Mouse (Mus musculus) cerebellum, postnatal 10 days (tissue): ENCODE results near the gene Crhbp.

Source experiments
- DNase-seq, 2 experiments: peaks; one replicate each; pipeline ENCODE4 v3.0.0; 2021; ENCODE audit warnings: mixed read lengths in 2 of 2

Gene Crhbp

GRCm38 (mm10) chr13:95444824-95445223 is at the start of gene Crhbp:
Crhbp (minus strand) TSS chr13:95444924.
- DNase-seq, result no peak

- DNase-seq, result no peak
Observed at GRCm38 (mm10) chr13:95493296-95493695, 48.6 kb upstream of the Crhbp start.

GRCm38 (mm10) chr13:95491327-95491726 is 46.6 kb upstream of the Crhbp start:
- no peak for DNase-seq

GRCm38 (mm10) chr13:95484664-95485063 is 39.9 kb upstream of the Crhbp start:
- DNase-seq, result no peak

DNA sequence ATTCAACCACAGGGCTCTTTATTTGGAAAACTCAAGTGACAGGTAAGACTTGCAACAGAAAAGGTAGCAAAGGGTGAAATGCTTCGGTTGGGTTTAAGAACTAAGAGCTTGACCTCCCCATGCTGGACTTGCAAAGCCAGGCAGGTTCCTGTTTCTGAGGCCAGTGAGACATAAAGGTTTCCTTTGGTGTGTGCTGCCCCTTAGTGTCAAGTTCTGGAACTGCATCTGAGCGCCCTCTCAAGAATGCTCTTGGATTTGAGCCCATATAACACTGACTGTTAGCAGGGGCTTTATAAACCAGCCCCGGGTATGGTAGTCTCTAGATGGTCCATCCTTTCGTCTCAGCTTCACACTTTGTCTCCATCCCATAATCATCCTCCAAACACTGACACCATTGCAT is 36.7 kb upstream of the Crhbp start:
- peak; percentile 89 to 95 for DNase-seq

- DNase-seq, result no peak
Observed at GRCm38 (mm10) chr13:95478671-95479413, 34.1 kb upstream of the Crhbp start, which contains the start of gene S100z. S100z (minus strand) TSS chr13:95478721.

DNA sequence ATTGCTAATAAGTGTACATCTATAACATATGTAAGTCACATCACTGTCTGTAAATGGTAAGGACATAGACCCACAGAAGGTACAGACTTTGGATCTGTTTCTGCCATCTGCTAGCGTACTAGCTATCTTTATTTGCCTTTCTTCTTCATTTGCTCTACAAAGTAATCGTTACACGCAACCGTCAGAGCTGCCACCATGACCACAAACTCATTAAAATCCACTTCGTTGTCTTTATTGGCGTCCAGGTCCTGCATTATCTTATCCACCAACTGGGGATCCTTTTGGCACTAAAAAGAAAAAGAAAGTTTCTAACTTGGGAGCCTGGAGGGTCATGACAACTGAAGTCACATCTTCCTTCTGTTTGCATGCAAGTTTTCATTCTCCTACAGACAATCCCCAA is 32.4 kb upstream of the Crhbp start:
- DNase-seq, result no peak

GRCm38 (mm10) chr13:95475124-95475523 is 30.4 kb upstream of the Crhbp start:
- no peak for DNase-seq

GRCm38 (mm10) chr13:95474294-95474693 is 29.6 kb upstream of the Crhbp start:
- no peak for DNase-seq

- DNase-seq, result peak; percentile 51 to 55
Observed at GRCm38 (mm10) chr13:95470970-95471369, 26.2 kb upstream of the Crhbp start.

GRCm38 (mm10) chr13:95451529-95451928 is 6.8 kb upstream of the Crhbp start:
- DNase-seq, result no peak

DNA sequence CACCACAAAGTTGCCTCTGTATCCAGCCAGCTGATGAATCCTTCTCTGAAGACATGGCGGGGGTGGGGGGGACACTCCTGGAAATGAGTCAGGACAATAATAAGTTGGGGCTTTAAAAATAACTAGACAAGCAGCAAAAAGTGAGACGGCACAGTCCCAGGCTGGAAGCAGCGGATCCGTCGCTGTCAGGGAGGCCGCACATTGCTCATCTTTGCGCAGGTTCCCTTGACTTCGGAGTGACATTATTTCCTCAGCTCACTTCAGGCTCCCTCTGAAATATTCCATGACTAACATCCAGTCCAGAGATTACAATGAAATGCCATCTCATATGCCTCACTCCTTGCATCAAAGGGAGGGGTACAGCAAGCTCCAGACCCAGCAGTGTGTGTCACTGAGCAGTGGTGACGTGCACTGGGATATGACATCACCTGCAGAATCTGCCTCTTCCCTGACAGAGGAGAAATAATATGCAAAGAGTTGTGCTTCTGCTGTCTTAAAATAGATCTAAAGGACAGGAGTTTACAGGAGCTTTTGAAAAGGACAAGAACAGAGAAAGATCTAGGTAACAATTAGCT is 6.0 kb upstream of the Crhbp start:
- DNase-seq, result no peak

DNA sequence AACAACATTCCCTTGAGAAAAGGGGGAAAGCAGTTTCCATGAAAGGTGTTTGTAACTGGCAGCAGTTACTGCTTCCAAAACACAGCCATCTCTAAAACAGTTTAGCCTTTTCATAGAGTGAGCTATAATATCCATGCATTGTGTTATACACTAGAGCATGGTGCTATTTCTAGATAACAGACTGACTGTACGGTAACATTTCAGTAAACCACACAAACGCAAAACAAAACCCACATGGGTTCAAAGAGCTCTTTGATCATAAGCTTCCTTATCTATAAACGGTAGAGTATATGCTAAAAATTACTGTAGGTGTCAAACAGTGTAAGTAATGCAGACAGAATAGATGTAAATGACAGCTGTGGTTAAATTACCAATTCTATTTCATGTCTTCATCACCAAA is 5.0 kb upstream of the Crhbp start:
- no peak for DNase-seq

DNA sequence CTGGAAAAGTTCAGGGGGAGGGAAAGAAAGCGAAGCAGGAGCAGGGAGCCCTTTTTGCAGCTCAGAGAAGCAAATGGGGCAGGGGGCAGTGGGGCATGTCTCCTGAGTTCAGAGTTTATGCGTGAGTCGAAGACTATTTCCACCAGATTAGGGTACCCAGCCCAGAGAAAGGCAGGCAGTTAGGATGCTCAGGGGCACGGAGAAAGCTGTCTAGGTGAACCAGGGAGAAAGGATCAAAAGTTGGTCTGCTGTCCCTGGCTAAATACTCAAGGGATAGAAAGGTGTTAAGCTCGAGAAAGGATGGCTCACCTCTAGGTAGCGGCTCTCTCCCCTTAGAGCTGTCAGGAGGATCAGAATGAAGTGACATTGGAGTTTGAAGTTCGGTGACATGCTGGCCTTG is 433 bp downstream of the Crhbp start:
- DNase-seq, result no peak

DNA sequence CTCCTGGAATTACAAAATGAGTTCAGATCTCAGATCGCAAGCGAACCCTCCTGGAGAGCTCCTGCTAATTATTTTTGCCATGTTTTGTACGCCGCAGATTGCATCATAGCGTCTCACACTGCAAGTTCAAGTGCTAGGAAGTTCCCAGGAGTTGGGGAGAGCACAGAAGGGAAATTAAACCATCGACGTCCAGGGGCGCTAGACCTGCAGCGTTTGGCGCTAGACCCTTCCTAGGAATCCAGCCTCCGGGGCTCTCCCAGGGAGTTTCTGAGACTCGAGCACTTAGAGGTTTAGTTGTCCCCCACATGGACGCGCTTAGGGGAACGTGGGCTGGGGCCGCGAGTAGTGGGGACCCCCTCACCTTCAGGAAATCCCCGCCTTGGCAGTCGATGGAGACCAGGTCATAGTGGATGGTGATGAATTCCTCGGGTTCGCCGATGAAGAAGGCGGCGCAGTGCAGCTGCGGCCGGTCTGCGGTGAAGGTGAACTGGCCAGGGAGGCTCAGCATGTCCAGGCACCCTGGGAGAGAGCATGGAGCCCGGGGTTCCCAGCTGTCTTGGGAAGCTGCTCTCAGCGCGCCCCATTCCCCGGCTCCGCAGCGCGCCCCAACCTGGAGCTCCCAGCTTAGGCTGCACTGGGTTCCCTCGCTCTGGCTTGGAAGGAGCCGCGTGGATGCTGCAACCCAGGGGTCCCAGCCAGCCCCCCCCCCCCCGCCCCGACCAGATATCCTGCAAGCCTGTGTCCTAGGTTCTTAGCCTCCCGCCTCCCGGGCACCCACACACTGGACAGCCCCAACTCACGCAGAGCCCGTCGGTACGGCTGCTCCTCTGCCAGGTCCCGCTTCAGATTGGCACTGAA is 1.1 kb downstream of the Crhbp start:
- DNase-seq, result peak; percentile 32 to 41

- DNase-seq, result no peak
Observed at GRCm38 (mm10) chr13:95442901-95443300, 1.8 kb downstream of the Crhbp start.

DNA sequence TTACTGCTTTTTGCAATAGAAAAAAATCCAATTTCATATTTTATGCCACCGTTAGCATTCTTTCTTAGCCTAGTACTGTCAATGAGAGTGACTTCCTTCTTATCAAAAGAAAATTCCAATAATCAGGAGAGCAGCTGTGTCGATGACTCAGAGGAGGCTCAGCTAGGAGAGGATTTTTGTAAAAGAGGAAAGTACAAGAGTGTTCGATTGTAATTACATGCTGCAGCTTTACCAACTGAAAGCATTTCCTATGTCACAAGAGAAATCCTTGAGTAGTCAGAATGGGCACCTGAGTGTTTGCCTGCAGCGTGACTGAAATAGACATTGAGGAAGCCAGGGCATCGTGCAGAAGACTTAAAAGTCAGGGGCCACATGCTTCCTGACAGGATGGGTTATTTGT is 5.2 kb downstream of the Crhbp start:
- DNase-seq, result no peak

GRCm38 (mm10) chr13:95431760-95432159 is 13.0 kb downstream of the Crhbp start:
- no peak for DNase-seq

GRCm38 (mm10) chr13:95427499-95427898 is 17.2 kb downstream of the Crhbp start:
- no peak for DNase-seq

- peak; percentile 11 to 33 for DNase-seq
Observed at GRCm38 (mm10) chr13:95426421-95426820, 18.3 kb downstream of the Crhbp start.

DNA sequence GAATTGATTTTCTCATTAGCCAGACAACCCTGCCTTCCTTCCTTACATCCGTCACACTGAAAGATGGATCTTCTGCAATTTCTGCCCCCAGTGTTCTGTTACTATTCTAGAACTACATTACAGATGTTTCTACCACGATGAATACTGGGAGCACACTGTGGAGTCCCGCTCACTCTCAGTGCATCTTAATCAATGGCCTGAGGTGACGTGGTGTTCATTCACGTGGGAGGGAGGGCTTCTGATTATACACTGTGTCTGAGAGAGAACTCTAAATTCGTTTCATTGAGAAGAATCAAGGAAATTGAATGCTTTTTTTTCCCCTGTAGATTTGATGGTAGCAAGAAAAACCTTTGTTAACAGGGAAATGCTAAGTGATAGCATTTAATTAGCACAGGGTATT is 19.2 kb downstream of the Crhbp start:
- no peak for DNase-seq

- DNase-seq, result no peak
Observed at GRCm38 (mm10) chr13:95424932-95425331, 19.8 kb downstream of the Crhbp start.

DNA sequence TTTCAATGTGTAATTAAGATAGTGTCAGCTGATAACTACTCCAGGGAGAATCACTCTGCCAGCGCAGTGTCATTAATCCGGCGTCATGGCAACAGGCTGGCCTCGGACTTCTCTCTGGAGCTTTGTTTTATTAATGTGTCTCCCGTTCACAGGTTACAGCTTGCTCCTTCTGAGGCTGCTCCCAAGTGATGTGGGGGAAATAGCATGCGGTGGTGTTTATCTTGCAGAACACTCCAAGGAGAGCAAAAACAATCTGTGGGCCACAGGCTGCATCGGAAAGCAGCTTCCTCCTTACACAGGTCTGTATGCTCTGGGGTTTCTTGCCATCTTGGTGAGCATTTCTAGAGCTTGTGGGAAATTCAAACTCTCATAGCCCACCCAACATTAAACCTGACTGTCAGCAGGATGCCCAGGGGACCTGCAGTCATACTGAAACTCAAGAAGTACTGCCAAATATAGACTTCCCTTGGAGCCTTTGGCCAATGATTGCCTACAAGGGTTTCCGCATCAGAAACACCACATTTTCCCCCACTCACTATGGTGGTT is 25.4 kb downstream of the Crhbp start:
- peak; percentile 32 to 52 for DNase-seq
